8 mouse cellular contexts compared by ENCODE assay signal in genomic region chr15:6709618-6710017, GRCm38 (mm10). TPM values are rescaled to one million over a fixed set of nuclear protein-coding genes. Genes with fewer than 3 reads are reported as not detected.
DNase-seq lines count a peak whose midpoint lies in the region; ATAC-seq lines count a peak whose summit lies in the region.

No protein-coding gene starts in this region.

- peaks cover 5% of the 10 kb centered on the region; the same call in 1 of the 2 replicates for H3K27me3 ChIP-seq in kidney, embryonic 16.5 days (ENCODE audit: insufficient read depth, low read length)
- H3K27me3 ChIP-seq in embryonic facial prominence, embryonic 10.5 days (replicated peaks; ENCODE audit: low read depth, poor library complexity, severe bottlenecking), result peaks cover 10% of the 10 kb centered on the region
- peaks cover 3% of the 10 kb centered on the region; the same call in 1 of the 2 replicates for H3K27me3 ChIP-seq in intestine, embryonic 14.5 days (replicated peaks; ENCODE audit: control insufficient read depth, insufficient read depth, low read length)

- no peak for ATAC-seq in kidney, embryonic 16.5 days (ENCODE audit: low FRiP score, low TSS enrichment)
- no peak for ATAC-seq in intestine, embryonic 14.5 days (replicated peaks; ENCODE audit: low FRiP score, low TSS enrichment, low read depth)
- no peak for ATAC-seq in granulocyte monocyte progenitor cell, adult 5-6 weeks (replicated peaks; ENCODE audit: poor library complexity, severe bottlenecking)

- WGBS in kidney, embryonic 16.5 days, result 19% methylated on average over 8 of the region's 8 CpGs
- WGBS in embryonic facial prominence, embryonic 10.5 days, result 18% methylated on average over 8 of the region's 8 CpGs
- 24% methylated on average over 8 of the region's 8 CpGs for WGBS in intestine, embryonic 14.5 days

- H3K9me3 ChIP-seq in kidney, embryonic 16.5 days (ENCODE audit: low read length), result no peaks in the 10 kb centered on the region
- H3K9me3 ChIP-seq in embryonic facial prominence, embryonic 10.5 days, result no peaks in the 10 kb centered on the region
- no peaks in the 10 kb centered on the region for H3K9me3 ChIP-seq in intestine, embryonic 14.5 days (ENCODE audit: control insufficient read depth, low read length)

- peak overlapping the region; percentile 76 for H3K4me2 ChIP-seq in kidney, embryonic 16.5 days (replicated peaks; ENCODE audit: low read depth, low read length)
- peak overlapping the region; percentile 78 for H3K4me2 ChIP-seq in intestine, embryonic 14.5 days (ENCODE audit: low read length)

- peak overlapping the region; percentile 93 for H3K9ac ChIP-seq in kidney, embryonic 16.5 days (replicated peaks; ENCODE audit: low read length)
- H3K9ac ChIP-seq in intestine, embryonic 14.5 days (ENCODE audit: low read length), result peak overlapping the region; percentile 95

- no peak for DNase-seq in kidney, adult 8-10 months
- no peak for DNase-seq in embryonic facial prominence, embryonic 10.5 days (ENCODE audit: low spot score)
- DNase-seq in intestine, embryonic 14.5 days (ENCODE audit: low spot score), result no peak
- DNase-seq in naive thymus-derived CD4-positive, alpha-beta T cell, adult 2 months (ENCODE audit: low read depth), result peak; percentile 37
- DNase-seq in right cerebral cortex, postnatal 4 days, result no peak
- DNase-seq in adrenal gland, postnatal 25 days, result no peak

- peak overlapping the region; percentile 95 for H3K4me3 ChIP-seq in kidney, embryonic 16.5 days (ENCODE audit: low read length)
- peak overlapping the region; percentile 94 for H3K4me3 ChIP-seq in embryonic facial prominence, embryonic 10.5 days
- H3K4me3 ChIP-seq in intestine, embryonic 14.5 days (ENCODE audit: low read depth, low read length), result peak overlapping the region; percentile 95

- peaks cover 32% of the 10 kb centered on the region for H3K4me1 ChIP-seq in kidney, embryonic 16.5 days (ENCODE audit: insufficient read depth, low read length)
- peaks cover 35% of the 10 kb centered on the region for H3K4me1 ChIP-seq in embryonic facial prominence, embryonic 10.5 days
- H3K4me1 ChIP-seq in intestine, embryonic 14.5 days (replicated peaks; ENCODE audit: control insufficient read depth, insufficient read depth, low read length), result peaks cover 36% of the 10 kb centered on the region; the same call in 1 of the 2 replicates

- H3K36me3 ChIP-seq in kidney, embryonic 16.5 days (ENCODE audit: insufficient read depth, low read length), result no peaks in the 10 kb centered on the region
- H3K36me3 ChIP-seq in embryonic facial prominence, embryonic 10.5 days (replicated peaks), result no peaks in the 10 kb centered on the region
- no peaks in the 10 kb centered on the region for H3K36me3 ChIP-seq in intestine, embryonic 14.5 days (ENCODE audit: control insufficient read depth, insufficient read depth, low read length)

- no peak overlapping the region for H3K27ac ChIP-seq in kidney, embryonic 16.5 days (ENCODE audit: low read length)
- peak overlapping the region; percentile 96; the same call in 1 of the 2 replicates for H3K27ac ChIP-seq in embryonic facial prominence, embryonic 10.5 days (replicated peaks)
- H3K27ac ChIP-seq in intestine, embryonic 14.5 days (ENCODE audit: low read depth), result no peak overlapping the region

RNA-seq across cellular contexts. Expression of gene Rictor, which starts 1.4 kb away (rescaled TPM):
- 43.3 TPM in 2 replicates for polyA plus RNA-seq in kidney, embryonic 16.5 days (2015; fragmentation: Nextera tagmentation; extraction: Ambion mirVana)
- polyA plus RNA-seq in embryonic facial prominence, embryonic 10.5 days (2016; fragmentation: Nextera tagmentation; extraction: Ambion mirVana), result 35.4 and 35.8 TPM in 2 replicates
- polyA plus RNA-seq in intestine, embryonic 14.5 days (2014; fragmentation: Nextera tagmentation; extraction: Ambion mirVana), result 41.1 and 43.8 TPM in 2 replicates
- total RNA-seq in granulocyte monocyte progenitor cell, adult 5-6 weeks (2014; fragmentation: Nextera tagmentation), result 19.4 and 25.6 TPM in 2 replicates
- 25.7 and 30.9 TPM in 2 replicates for total RNA-seq in granulocyte monocyte progenitor cell, adult 5-6 weeks (2017)
- 28.9 and 32.4 TPM in 2 replicates for total RNA-seq in adrenal gland, postnatal 25 days (2021)
